Mouse (Mus musculus): ENCODE measurements around the gene Ube2j2. TPM values are rescaled to one million over a fixed set of nuclear protein-coding genes. Genes with fewer than 3 reads are reported as not detected.
A peak's percentile ranks its signal among the peaks of the same experiment; 100 is the strongest.

The Ube2j2 gene
- total and polyA plus RNA-seq, 3 experiments: 122 to 167 (median 124) TPM

DNA sequence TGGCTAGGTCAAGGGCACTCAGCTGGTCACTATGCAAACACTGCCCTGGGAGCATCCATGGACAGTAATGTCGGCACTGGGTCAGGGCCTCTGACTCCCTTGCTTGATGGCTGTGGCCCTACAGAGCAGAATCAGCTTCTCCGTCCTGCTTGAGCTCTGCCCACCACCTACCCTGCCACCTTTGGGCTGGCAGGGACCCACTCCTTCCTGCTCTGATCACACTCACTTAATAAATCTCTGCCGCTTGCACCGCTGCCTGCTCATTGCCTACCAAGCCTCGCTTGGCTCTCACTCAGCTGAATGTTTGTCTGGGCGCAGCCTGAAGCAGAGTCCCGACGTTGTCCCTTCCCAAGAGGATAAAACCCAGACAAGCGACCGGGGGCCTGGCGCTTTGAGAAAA lies 36.6 kb upstream of the Ube2j2 start:
- H3K27me3 ChIP-seq (ENCODE audit: insufficient read depth, low read length): peaks cover 11% of the 10 kb centered on the region
- DNase-seq (ENCODE audit: low spot score) (no peak), ATAC-seq (ENCODE audit: extremely low read depth, insufficient number of reproducible peaks, low FRiP score, poor library complexity, severe bottlenecking) (no peak)
- H3K9me3 ChIP-seq (replicated peaks): no peaks in the 10 kb centered on the region
- 0 out of 2 replicates have a peak, but pooled peaks cover 4% of the 10 kb centered on the region for H3K4me1 ChIP-seq (ENCODE audit: insufficient read depth, low read depth, low read length)
- H3K36me3 ChIP-seq (replicated peaks): peaks cover 67% of the 10 kb centered on the region
- TF ChIP-seq GATA1 (IDR thresholded peaks at IDR 0.05; ENCODE audit: borderline replicate concordance, low read length) (no peak), TAL1 (conservative IDR thresholded peaks at IDR 0.05; ENCODE audit: low read depth, low read length) (no peak), CTCF (IDR thresholded peaks at IDR 0.05; ENCODE audit: low read depth, low read length) (no peak), GATA2 (IDR thresholded peaks at IDR 0.05; ENCODE audit: borderline replicate concordance, low read depth, low read length) (no peak), POLR2AphosphoS5 (IDR thresholded peaks at IDR 0.05; ENCODE audit: insufficient replicate concordance, low read depth, low read length) (no peak)
- H3K4me3 ChIP-seq (ENCODE audit: low read depth, low read length): no peak overlapping the region

DNA sequence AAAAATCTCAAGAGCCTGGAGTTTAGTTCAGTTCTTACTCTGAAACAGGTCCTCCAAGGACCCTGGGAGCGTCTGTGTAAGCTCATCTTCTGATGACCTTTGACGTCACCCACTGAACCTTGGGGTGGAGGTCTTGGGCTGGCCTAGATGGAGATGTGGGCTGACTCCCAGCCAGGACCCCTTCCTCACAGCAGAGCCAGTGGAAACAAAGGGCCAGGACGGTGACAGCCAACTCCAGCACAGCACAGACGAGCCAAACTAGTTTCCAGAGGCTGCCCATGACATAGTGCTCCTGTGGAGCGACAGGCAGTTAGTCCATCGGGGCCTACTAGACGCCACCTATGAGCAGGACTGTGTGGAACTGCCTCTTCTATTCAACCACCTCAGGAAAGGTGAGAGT lies 35.4 kb upstream of the Ube2j2 start:
- TF ChIP-seq GATA1 (IDR thresholded peaks at IDR 0.05; ENCODE audit: borderline replicate concordance, low read length): no peak
- TF ChIP-seq GATA2 (IDR thresholded peaks at IDR 0.05; ENCODE audit: borderline replicate concordance, low read depth, low read length): no peak
- TF ChIP-seq TAL1 (conservative IDR thresholded peaks at IDR 0.05; ENCODE audit: low read depth, low read length): no peak
- no peak for TF ChIP-seq POLR2AphosphoS5 (IDR thresholded peaks at IDR 0.05; ENCODE audit: insufficient replicate concordance, low read depth, low read length)
- no peak for TF ChIP-seq CTCF (IDR thresholded peaks at IDR 0.05; ENCODE audit: low read depth, low read length)
- ATAC-seq (ENCODE audit: extremely low read depth, insufficient number of reproducible peaks, low FRiP score, poor library complexity, severe bottlenecking) (no peak), DNase-seq (ENCODE audit: low spot score) (no peak)
- Histone ChIP-seq H3K9me3 (replicated peaks) (no peaks in the 10 kb centered on the region), H3K4me3 (ENCODE audit: low read depth, low read length) (no peak overlapping the region), H3K36me3 (replicated peaks) (peaks cover 54% of the 10 kb centered on the region), H3K4me1 (ENCODE audit: insufficient read depth, low read depth, low read length) (0 out of 2 replicates have a peak, but pooled peaks cover 4% of the 10 kb centered on the region), H3K27me3 (ENCODE audit: insufficient read depth, low read length) (peaks cover 11% of the 10 kb centered on the region)

- peaks cover 11% of the 10 kb centered on the region for H3K27me3 ChIP-seq (ENCODE audit: insufficient read depth, low read length)
- TF ChIP-seq POLR2AphosphoS5 (IDR thresholded peaks at IDR 0.05; ENCODE audit: insufficient replicate concordance, low read depth, low read length) (no peak), TAL1 (conservative IDR thresholded peaks at IDR 0.05; ENCODE audit: low read depth, low read length) (no peak), CTCF (IDR thresholded peaks at IDR 0.05; ENCODE audit: low read depth, low read length) (no peak), GATA1 (IDR thresholded peaks at IDR 0.05; ENCODE audit: borderline replicate concordance, low read length) (no peak), GATA2 (IDR thresholded peaks at IDR 0.05; ENCODE audit: borderline replicate concordance, low read depth, low read length) (no peak)
These were observed 34.9 kb upstream of the Ube2j2 start for GRCm38 (mm10) chr4:155908751-155909150.

DNA sequence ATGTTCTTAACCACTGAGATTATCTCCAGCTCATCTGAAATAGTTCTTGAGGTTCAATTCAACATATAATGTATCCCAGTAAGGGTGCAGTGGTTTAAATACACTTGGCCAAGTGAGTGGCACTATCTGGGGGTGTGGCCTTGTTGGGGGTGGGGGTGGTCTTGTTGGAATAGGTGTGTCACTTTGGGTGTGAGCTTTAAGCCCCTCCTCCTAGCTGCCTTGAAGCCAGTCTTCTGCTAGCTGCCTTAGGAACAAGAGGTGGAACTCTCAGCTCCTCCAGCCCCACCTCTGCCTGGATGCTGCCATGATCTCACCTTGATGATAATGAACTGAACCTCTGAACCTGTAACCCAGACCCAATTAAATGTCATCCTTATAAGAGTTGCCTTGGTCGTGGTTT lies 11.6 kb upstream of the Ube2j2 start:
- DNase-seq (ENCODE audit: low spot score) (no peak), ATAC-seq (ENCODE audit: extremely low read depth, insufficient number of reproducible peaks, low FRiP score, poor library complexity, severe bottlenecking) (no peak)
- Histone ChIP-seq H3K9me3 (replicated peaks) (no peaks in the 10 kb centered on the region), H3K4me3 (ENCODE audit: low read depth, low read length) (no peak overlapping the region), H3K4me1 (ENCODE audit: insufficient read depth, low read depth, low read length) (no peaks in the 10 kb centered on the region), H3K36me3 (replicated peaks) (no peaks in the 10 kb centered on the region), H3K27me3 (ENCODE audit: insufficient read depth, low read length) (peaks cover 24% of the 10 kb centered on the region)
- TF ChIP-seq GATA1 (IDR thresholded peaks at IDR 0.05; ENCODE audit: borderline replicate concordance, low read length) (no peak), TAL1 (conservative IDR thresholded peaks at IDR 0.05; ENCODE audit: low read depth, low read length) (no peak), GATA2 (IDR thresholded peaks at IDR 0.05; ENCODE audit: borderline replicate concordance, low read depth, low read length) (no peak), CTCF (IDR thresholded peaks at IDR 0.05; ENCODE audit: low read depth, low read length) (no peak), POLR2AphosphoS5 (IDR thresholded peaks at IDR 0.05; ENCODE audit: insufficient replicate concordance, low read depth, low read length) (no peak)

More at GRCm38 (mm10) chr4:155908751-155909150, 34.9 kb upstream of the Ube2j2 start:
- Histone ChIP-seq H3K4me1 (ENCODE audit: insufficient read depth, low read depth, low read length) (0 out of 2 replicates have a peak, but pooled peaks cover 4% of the 10 kb centered on the region), H3K36me3 (replicated peaks) (peaks cover 50% of the 10 kb centered on the region), H3K9me3 (replicated peaks) (no peaks in the 10 kb centered on the region), H3K4me3 (ENCODE audit: low read depth, low read length) (no peak overlapping the region)
- no peak for ATAC-seq (ENCODE audit: extremely low read depth, insufficient number of reproducible peaks, low FRiP score, poor library complexity, severe bottlenecking)
- DNase-seq (ENCODE audit: low spot score): no peak

DNA sequence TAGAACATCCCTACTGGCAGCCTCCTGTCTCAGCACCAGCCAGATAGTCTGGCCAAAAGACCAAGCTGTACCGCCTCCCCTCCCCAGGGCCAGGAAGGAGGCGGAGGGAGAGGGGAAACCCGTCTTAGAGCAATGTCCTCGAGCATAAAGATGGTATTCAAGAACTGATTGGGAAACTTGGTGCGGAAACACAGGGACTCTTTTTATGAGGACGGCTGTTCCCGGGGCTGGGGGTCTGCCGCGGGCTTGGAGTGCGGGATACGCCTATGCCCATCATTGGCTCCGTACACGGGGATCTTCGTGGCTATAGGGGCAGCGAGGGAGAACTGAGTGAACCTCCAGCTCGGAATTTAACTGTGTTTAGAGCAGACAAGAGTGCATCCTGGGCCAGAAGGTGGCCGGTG lies 580 bp upstream of the Ube2j2 start:
- DNase-seq (ENCODE audit: low spot score): no peak
- Histone ChIP-seq H3K9me3 (replicated peaks) (no peaks in the 10 kb centered on the region), H3K4me1 (ENCODE audit: insufficient read depth, low read depth, low read length) (peaks cover 41% of the 10 kb centered on the region), H3K36me3 (replicated peaks) (peaks cover 30% of the 10 kb centered on the region), H3K4me3 (ENCODE audit: low read depth, low read length) (peak overlapping the region; percentile 97), H3K27me3 (ENCODE audit: insufficient read depth, low read length) (no peaks in the 10 kb centered on the region; the same call in 1 of the 2 replicates)
- TF ChIP-seq CTCF (IDR thresholded peaks at IDR 0.05; ENCODE audit: low read depth, low read length) (no peak), POLR2AphosphoS5 (IDR thresholded peaks at IDR 0.05; ENCODE audit: insufficient replicate concordance, low read depth, low read length) (no peak), GATA2 (IDR thresholded peaks at IDR 0.05; ENCODE audit: borderline replicate concordance, low read depth, low read length) (no peak), TAL1 (conservative IDR thresholded peaks at IDR 0.05; ENCODE audit: low read depth, low read length) (no peak), GATA1 (IDR thresholded peaks at IDR 0.05; ENCODE audit: borderline replicate concordance, low read length) (no peak)
- peak; percentile 9; the same call in 1 of the 2 replicates for ATAC-seq (ENCODE audit: extremely low read depth, insufficient number of reproducible peaks, low FRiP score, poor library complexity, severe bottlenecking)

GRCm38 (mm10) chr4:155944271-155944670 lies 640 bp downstream of the Ube2j2 start:
- H3K36me3 ChIP-seq (replicated peaks): peaks cover 42% of the 10 kb centered on the region
- TF ChIP-seq GATA1 (IDR thresholded peaks at IDR 0.05; ENCODE audit: borderline replicate concordance, low read length) (no peak), TAL1 (conservative IDR thresholded peaks at IDR 0.05; ENCODE audit: low read depth, low read length) (no peak), POLR2AphosphoS5 (IDR thresholded peaks at IDR 0.05; ENCODE audit: insufficient replicate concordance, low read depth, low read length) (no peak), CTCF (IDR thresholded peaks at IDR 0.05; ENCODE audit: low read depth, low read length) (no peak), GATA2 (IDR thresholded peaks at IDR 0.05; ENCODE audit: borderline replicate concordance, low read depth, low read length) (no peak)
- ATAC-seq (ENCODE audit: extremely low read depth, insufficient number of reproducible peaks, low FRiP score, poor library complexity, severe bottlenecking): no peak; the same call in 1 of the 2 replicates

More at GRCm38 (mm10) chr4:155944271-155944670, 640 bp downstream of the Ube2j2 start:
- Histone ChIP-seq H3K9me3 (replicated peaks) (no peaks in the 10 kb centered on the region), H3K27me3 (ENCODE audit: insufficient read depth, low read length) (no peaks in the 10 kb centered on the region; the same call in 1 of the 2 replicates), H3K4me3 (ENCODE audit: low read depth, low read length) (peak overlapping the region; percentile 97), H3K4me1 (ENCODE audit: insufficient read depth, low read depth, low read length) (peaks cover 44% of the 10 kb centered on the region)
- DNase-seq (ENCODE audit: low spot score): peak; percentile 48
